In the genomic region with DNA sequence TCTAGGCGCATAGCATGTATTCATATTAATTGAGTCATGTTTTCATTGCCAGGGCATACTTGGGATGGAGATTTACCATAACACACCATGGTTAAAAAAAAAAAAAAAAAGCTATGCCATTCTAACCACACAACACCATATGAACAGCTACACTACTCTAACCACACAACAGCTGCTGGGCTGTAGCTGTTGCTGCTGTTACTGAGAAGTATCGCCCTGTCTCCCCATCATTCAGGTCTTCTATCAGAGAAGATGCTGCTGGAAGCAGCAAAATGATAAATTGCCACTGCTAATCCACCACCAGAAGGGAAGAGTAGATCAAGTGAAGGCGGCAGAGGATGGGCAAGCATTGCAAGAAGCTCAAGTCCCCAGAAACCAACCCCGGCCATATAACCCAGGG, we compare ENCODE assay signal across 19 mouse cellular contexts. TPM values are rescaled to one million over a fixed set of nuclear protein-coding genes. Genes with fewer than 3 reads are reported as not detected.
"Had no signal": no experiment of that assay in that cellular context is flagged by ENCODE, and none has a peak within 500 bp of the region (broad histone marks: within the 10 kb centered on the region; RNA-seq: fewer than 3 reads in every experiment).

No protein-coding gene starts in this region.

- H3K4me1 ChIP-seq: intestine, embryonic 15.5 days; liver, embryonic 13.5 days; midbrain, embryonic 10.5 days; midbrain, embryonic 13.5 days had no signal

- H3K27ac ChIP-seq: intestine, embryonic 15.5 days; kidney, postnatal 0 days; layer of hippocampus, adult 2 months; liver, embryonic 13.5 days; macrophage; midbrain, embryonic 10.5 days; midbrain, embryonic 13.5 days had no signal

- ATAC-seq: intestine, embryonic 15.5 days; lung, postnatal 0 days; midbrain, embryonic 13.5 days; midbrain, embryonic 16.5 days had no signal

- H3K27me3 ChIP-seq: intestine, embryonic 15.5 days; liver, embryonic 13.5 days; megakaryocyte, embryonic 14.5 days; midbrain, embryonic 13.5 days had no signal

- H3K9ac ChIP-seq: intestine, embryonic 15.5 days; liver, embryonic 13.5 days; lung, embryonic 14.5 days; midbrain, embryonic 13.5 days had no signal

- H3K4me2 ChIP-seq: intestine, embryonic 15.5 days; liver, embryonic 13.5 days; lung, embryonic 14.5 days; midbrain, embryonic 13.5 days had no signal

- H3K9me3 ChIP-seq: intestine, embryonic 15.5 days; liver, embryonic 13.5 days; megakaryocyte, embryonic 14.5 days; midbrain, embryonic 10.5 days; midbrain, embryonic 13.5 days had no signal

- H3K36me3 ChIP-seq: intestine, embryonic 15.5 days; liver, embryonic 13.5 days; midbrain, embryonic 10.5 days; midbrain, embryonic 13.5 days had no signal

- H3K4me3 ChIP-seq: intestine, embryonic 15.5 days; layer of hippocampus, adult 2 months; liver, embryonic 13.5 days; megakaryocyte, embryonic 14.5 days; midbrain, embryonic 10.5 days; midbrain, embryonic 13.5 days had no signal

- DNase-seq: kidney, adult 2 months; kidney, postnatal 25 days; layer of hippocampus, adult 9-11 months; liver, embryonic 13.5 days; lung, embryonic 14.5 days had no signal

RNA-seq across cellular contexts. Expression of a gene that starts 42.3 kb away (rescaled TPM):
- polyA plus RNA-seq: limb, embryonic 11.5 days; lung, embryonic 14.5 days; lung, postnatal 0 days; neural tube, embryonic 11.5 days; small intestine, adult 2 months; spleen, adult 2 months had no signal

RNA-seq across cellular contexts. Expression of a gene that starts 45.4 kb away (rescaled TPM):
- polyA plus RNA-seq: limb, embryonic 11.5 days; macrophage; midbrain, embryonic 13.5 days; midbrain, embryonic 16.5 days; neural tube, embryonic 11.5 days; neural tube, embryonic 14.5 days had no signal
